Mouse (Mus musculus) right cerebral cortex, adult 2 months (tissue): ENCODE measurements at regions not wholly inside any gene's neighbourhood (a gene's known extent, or its start where the extent isn't known, plus 50 kb on each side); places are given as distances from the start of the nearest gene placed in this dataset.

ENCODE experiments used
- DNase-seq, 2 experiments: peaks; one replicate each; pipeline ENCODE4 v3.0.0; 2021 to 2022; ENCODE audit warnings: low spot score in 2 of 2

GRCm38 (mm10) chr11:90981626-90982025 is 293.5 kb upstream of the Tom1l1 start:
- DNase-seq: no peak

DNA sequence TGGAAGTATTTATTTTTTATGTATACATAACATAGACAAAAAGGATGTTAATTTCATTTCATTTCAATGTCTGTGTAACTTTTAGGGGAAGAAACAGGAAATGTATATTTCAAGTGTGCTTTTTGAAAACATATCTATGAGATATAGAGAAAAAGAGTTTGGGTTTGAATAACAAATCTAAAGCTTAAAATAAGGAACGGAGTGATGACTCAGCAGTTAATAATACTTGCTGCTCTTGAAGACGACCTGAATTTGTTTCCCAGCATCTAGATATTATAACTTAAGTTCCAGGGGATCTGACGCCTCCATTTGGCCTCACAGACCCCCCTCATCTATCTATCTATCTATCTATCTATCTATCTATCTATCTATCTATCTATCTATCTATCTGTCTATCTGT is 290.1 kb upstream of the Tom1l1 start:
- no peak for DNase-seq

- peak; percentile 33 to 36 for DNase-seq
Measured at GRCm38 (mm10) chr11:90941076-90941475, 252.9 kb upstream of the Tom1l1 start.

- DNase-seq: no peak
Measured at GRCm38 (mm10) chr11:90925738-90926137, 237.6 kb upstream of the Tom1l1 start.

- no peak for DNase-seq
Measured at GRCm38 (mm10) chr11:90917782-90918181, 229.6 kb upstream of the Tom1l1 start.

DNA sequence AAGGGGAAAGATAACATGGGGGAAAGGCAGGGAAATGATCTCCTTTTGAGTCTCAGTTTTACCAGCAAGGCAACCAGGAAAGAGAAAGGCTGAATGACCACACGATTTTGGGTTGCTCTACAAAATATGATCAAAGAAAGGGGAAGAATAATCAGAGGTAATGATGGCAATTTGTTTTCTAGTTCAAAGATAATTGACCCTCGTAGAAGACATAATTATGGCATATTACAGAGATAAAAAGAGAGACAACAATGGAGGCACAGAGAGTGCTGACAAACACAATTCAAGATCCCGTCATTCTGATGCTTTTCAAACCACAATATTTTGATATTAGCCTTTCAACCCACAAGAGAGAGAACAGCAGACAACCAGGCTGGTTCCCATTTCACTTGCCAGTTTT is 206.1 kb upstream of the Tom1l1 start:
- DNase-seq: no peak

DNA sequence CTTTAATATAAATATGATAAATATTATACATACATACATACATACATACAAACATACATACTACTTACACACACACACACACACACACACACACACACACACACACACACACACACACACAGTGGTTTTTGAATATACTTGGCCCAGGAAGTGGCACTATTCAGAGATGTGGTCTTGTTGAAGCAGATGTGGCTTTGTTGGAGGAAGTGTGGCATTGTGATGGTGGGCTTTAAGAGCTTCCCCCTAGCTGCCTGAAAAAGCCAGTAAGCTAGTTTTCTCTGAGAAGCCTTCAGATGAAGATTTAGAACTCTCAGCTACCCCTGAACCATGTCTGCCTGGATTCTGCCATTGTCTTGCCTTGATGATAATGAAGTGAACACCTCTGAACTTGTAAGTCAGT is 185.0 kb upstream of the Tom1l1 start:
- no peak for DNase-seq

GRCm38 (mm10) chr11:90871686-90872085 is 183.5 kb upstream of the Tom1l1 start:
- peak; percentile 24 to 31 for DNase-seq

DNA sequence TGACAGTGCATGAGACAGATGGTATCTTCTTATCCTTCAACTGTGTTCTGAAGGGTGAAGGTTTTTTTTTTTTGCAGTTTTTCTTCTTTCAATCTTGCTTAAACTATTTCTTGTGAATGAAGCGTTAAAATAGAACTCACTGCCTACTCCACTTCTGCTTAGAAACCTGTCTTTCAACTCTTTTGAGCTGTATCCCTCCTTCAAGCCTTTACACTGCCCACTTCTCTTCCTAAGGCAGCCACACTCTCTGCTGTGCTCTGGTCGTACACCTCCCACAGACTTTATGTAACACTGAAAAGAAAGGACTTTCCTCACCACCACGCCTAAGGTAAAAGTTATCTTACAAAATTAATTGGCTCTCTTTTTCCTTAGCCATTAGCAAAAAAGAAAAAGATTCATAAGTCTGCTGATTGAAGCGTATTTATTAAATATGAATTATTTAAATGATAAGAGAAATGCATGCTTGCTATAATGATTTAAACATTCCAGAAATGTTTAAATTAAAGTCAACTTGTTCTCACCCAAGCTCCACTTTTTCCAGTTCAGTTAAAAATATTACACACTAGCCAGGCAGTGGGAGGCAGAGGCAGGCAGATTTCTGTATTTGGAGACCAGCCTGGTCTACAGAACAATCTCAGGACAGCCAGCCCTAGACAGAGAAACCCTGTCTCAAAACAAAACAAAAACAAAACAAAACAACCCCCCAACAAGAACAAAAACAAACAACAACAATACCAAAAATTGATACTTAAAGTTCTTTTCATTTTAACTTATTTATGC is 176.0 kb upstream of the Tom1l1 start:
- DNase-seq: peak in 1 of 2 experiments; percentile 37

DNA sequence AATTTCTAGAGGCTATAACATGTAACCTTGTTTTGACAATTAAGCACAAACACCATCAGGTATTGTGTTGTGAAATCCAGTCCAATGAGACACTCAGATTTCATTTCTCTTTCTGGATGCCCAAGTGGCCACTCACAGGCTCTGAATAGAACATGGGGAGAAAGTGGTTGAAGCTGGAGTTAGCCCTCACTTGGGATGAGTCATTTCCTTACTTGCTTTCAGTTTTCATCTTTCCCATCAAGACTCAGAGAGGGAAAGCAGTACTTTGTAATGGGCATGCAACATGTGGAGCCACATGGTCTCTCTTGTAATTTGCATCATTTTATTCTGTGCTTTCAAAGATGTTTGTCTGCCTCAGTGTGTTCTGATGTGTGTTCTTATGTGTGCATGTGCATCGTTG is 167.6 kb upstream of the Tom1l1 start:
- DNase-seq: no peak

- DNase-seq: no peak
Measured at GRCm38 (mm10) chr11:90855324-90855723, 167.2 kb upstream of the Tom1l1 start.

GRCm38 (mm10) chr11:90851221-90851620 is 163.1 kb upstream of the Tom1l1 start:
- no peak for DNase-seq

- no peak for DNase-seq
Measured at GRCm38 (mm10) chr11:90844925-90845319, 156.8 kb upstream of the Tom1l1 start.

DNA sequence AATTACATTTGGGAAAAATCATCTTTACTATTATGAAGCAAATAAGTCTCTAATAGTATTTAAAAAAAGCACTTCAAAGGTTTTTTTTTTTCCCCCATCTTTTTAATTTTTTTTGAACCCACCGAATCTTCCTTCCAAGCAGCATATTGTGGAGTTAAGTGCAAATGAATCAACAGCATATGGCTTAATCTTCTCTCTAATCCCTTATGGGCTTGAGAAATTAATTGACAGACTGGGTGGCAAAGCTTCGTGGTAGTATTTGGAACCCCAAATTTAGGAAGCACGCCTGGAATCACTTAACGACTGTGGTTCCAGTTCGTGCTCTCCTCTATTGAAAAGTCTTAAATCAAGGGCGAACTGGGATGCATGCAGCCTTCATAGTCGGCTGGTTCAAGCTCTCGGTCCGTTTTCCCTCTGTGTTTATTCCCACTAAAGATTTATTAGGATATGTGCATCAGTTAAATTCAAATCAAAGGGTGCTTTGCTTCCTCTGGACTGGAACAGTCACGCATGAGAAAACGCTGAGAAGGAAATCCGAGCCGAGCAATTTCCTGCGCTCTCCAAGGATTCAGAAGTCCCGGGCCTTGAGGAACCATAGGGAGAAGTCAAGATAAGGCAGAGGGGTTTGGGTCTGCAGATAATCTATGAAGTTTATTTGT is 156.2 kb upstream of the Tom1l1 start:
- no peak for DNase-seq

- no peak for DNase-seq
Measured at GRCm38 (mm10) chr11:90838161-90838560, 150.0 kb upstream of the Tom1l1 start.

DNA sequence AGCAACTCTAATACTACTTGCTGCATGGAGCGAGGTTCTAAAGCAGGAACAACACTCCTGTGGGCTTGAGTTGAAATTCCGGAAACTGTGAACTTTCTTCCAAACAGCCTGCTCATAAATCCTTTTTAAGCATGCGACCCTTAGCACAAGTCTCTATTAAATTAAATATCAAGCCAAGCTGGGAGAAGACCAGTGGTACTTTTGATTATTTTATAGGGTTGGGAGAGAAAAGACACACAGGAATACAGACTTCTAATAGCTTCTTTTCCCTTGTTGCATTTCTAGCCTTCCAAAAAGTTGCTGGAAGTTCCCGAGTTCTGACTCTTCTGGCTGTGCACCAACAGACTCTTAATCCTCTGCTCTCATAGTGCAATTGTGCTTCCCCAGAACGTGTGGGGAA is 136.6 kb upstream of the Tom1l1 start:
- no peak for DNase-seq

DNA sequence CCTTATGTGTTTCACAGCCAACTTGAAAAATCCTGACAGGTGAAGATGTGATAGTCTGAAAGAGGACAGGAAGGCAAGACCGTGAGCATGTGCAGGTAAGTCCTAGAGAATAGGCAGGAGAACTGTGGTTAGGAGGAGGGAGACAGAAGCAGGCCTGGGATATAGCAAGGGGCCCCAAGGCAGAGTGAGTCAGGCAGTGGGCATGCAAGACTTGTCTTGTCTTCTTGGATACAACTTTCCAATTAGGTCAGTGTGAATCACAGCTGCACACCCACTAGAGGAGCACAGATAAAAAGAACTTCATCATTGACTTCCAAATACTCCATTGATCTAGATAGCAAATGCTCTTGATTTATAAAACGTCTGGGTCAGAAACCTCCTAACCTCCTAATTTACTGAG is 128.6 kb upstream of the Tom1l1 start:
- DNase-seq: no peak

- DNase-seq: no peak
Measured at GRCm38 (mm10) chr11:90814471-90814870, 126.3 kb upstream of the Tom1l1 start.

- no peak for DNase-seq
Measured at GRCm38 (mm10) chr11:90812971-90813370, 124.8 kb upstream of the Tom1l1 start.

DNA sequence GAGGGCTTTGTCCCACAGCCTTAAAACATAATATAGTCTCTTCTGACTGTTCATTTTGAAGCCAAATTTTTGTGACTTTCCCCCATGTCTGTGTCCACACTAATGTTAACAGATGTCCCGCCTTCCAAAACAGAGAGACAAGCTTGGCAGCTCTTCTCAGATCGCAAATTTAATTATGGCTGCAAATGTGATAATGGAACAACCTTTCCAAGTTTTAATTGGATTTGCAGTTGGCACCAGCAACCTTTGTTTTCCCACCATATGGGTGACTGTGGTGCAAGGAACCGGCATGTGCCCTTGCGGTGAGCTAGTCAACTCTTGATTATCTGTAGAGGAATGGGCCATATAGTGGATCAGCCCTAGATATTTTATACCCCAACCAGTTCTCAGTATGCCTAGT is 124.4 kb upstream of the Tom1l1 start:
- no peak for DNase-seq

- no peak for DNase-seq
Measured at GRCm38 (mm10) chr11:90808443-90808842, 120.3 kb upstream of the Tom1l1 start.

GRCm38 (mm10) chr11:90807343-90807742 is 119.2 kb upstream of the Tom1l1 start:
- no peak for DNase-seq

GRCm38 (mm10) chr11:90802569-90803363 is 114.6 kb upstream of the Tom1l1 start:
- DNase-seq: no peak
